Mouse (Mus musculus) forebrain, embryonic 12.5 days (tissue): ENCODE results near the gene Inpp4a. TPM values are rescaled to one million over a fixed set of nuclear protein-coding genes. Genes with fewer than 3 reads are reported as not detected.

Experiments used
- ATAC-seq: fragments of 200-750 bp; cut with Nextera tagmentation; 2 replicates; pipeline ENCODE4 v1.8.0; 2017; ENCODE audit warnings: moderate TSS enrichment; ENCODE audit not compliant: low FRiP score
- H3K27ac ChIP-seq: fragments of 300-500 bp; sonication (generic); 2 replicates; pipeline ENCODE4 v1.5.1; 2016; ENCODE audit warnings: mild to moderate bottlenecking
- H3K27me3 ChIP-seq: fragments of 300-500 bp; sonication (generic); 2 replicates; pipeline ENCODE4 v1.6.1; 2016; ENCODE audit warnings: mild to moderate bottlenecking
- H3K36me3 ChIP-seq: fragments of 300-500 bp; sonication (generic); replicated peaks from 2 replicates; pipeline ENCODE4 v1.6.1; 2016; ENCODE audit warnings: mild to moderate bottlenecking
- H3K4me1 ChIP-seq: fragments of 300-500 bp; sonication (generic); 2 replicates; pipeline ENCODE4 v1.6.1; 2016
- H3K4me2 ChIP-seq: fragments of 300-500 bp; sonication (generic); 2 replicates; pipeline ENCODE4 v1.6.1; 2016; ENCODE audit warnings: mild to moderate bottlenecking, moderate library complexity
- H3K4me3 ChIP-seq: fragments of 300-500 bp; sonication (generic); replicated peaks from 2 replicates; pipeline ENCODE4 v1.5.1; 2016; ENCODE audit warnings: mild to moderate bottlenecking
- H3K9ac ChIP-seq: fragments of 300-500 bp; sonication (generic); 2 replicates; pipeline ENCODE4 v1.6.1; 2016; ENCODE audit warnings: mild to moderate bottlenecking
- H3K9me3 ChIP-seq: fragments of 300-500 bp; sonication (generic); 2 replicates; pipeline ENCODE4 v1.6.1; 2016
- WGBS: fragments of 180-500 bp; shearing (Covaris S2); methylation state at CpG from one replicate; pipeline ENCODE4 v1.1.7; 2016; 5-methylcytosine and 5-hydroxymethylcytosine counted together
- polyA plus RNA-seq: library from polyadenylated mRNA; unstranded; fragments of >200 nt; fragmentation: Nextera tagmentation; extraction: Ambion mirVana; gene quantifications from 2 replicates; pipeline ENCODE4 v1.2.1, GENCODE M21; 2016

Inpp4a gene
- polyA plus RNA-seq, 1 experiment from 2014 or later: 21.3 TPM

DNA sequence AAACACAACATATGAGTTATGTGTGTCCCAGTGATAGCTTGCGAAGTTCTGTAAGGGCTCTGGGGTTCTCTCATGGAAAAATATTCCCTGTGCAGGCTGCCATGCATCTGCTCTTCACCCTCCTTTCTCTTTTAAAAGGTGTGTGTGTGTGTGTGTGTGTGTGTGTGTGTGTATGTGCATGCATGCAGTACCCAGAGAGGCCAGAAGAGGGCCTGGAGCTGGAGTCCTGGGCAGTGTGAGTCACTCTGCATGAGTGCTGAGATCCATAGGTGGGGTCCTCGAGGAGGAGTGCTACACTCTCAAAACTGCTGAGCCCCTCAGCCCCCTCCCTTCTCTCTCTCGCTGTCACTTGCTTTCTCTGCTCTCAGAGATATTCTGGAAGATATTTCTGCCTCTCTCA is 29.5 kb downstream of the Inpp4a start:
- no peaks in the 10 kb centered on the region for H3K27me3 ChIP-seq
- H3K4me2 ChIP-seq: no peak overlapping the region
- no peaks in the 10 kb centered on the region for H3K36me3 ChIP-seq
- H3K9ac ChIP-seq: no peak overlapping the region
- WGBS: 84% methylated on average over 3 of the region's 3 CpGs
- no peak overlapping the region for H3K27ac ChIP-seq
- H3K4me1 ChIP-seq: 0 out of 2 replicates have a peak, but pooled peaks cover 3% of the 10 kb centered on the region
- H3K9me3 ChIP-seq: peaks cover 4% of the 10 kb centered on the region; the same call in 1 of the 2 replicates
- ATAC-seq: no peak
- no peak overlapping the region for H3K4me3 ChIP-seq

DNA sequence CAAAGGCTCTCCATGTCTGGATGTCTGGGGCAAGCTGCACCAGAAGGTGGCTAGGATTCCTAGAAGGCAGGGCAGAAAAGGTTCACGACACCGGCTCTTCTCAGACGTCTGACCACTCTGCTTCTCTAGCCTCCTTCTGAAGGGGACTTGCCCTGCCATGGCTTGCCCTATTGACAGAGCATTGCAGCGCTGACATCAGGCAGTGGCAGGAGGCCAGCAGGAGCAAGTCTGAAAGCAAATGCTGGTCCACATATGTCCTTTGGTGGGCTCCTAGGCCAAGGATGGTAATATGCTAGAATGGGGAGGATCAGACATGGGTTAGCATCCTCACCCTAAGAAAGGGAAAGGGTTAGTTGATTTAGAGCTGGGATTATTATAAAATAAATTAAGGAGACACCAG is 30.2 kb downstream of the Inpp4a start:
- H3K27ac ChIP-seq: no peak overlapping the region
- no peak overlapping the region for H3K4me2 ChIP-seq
- H3K9ac ChIP-seq: no peak overlapping the region
- H3K36me3 ChIP-seq: no peaks in the 10 kb centered on the region
- H3K4me3 ChIP-seq: no peak overlapping the region
- whole genome bisulfite sequencing: 91% methylated on average over 4 of the region's 4 CpGs
- no peaks in the 10 kb centered on the region for H3K27me3 ChIP-seq
- no peak for ATAC-seq
- H3K4me1 ChIP-seq: 0 out of 2 replicates have a peak, but pooled peaks cover 3% of the 10 kb centered on the region
- H3K9me3 ChIP-seq: peaks cover 4% of the 10 kb centered on the region; the same call in 1 of the 2 replicates

DNA sequence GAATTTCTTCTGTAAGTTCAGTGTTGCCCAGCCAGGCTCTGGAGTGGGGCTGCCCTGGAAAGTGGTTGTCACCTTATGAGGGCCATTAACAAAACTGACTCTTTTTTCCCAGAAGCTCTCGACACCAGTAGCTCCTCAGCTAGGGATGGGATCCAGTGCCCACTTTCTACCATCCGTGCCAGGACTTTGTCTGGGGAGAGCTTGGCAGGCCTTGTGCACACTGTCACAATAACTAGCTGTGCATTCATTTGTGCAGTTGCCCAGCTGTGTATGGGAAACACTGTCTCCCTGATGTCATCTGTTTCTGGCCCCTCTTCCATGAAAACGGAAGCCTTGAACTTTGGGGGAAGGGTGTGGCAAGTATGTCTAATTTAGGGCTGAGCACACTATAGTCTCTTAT is 33.1 kb downstream of the Inpp4a start:
- ATAC-seq: no peak
- no peak overlapping the region for H3K4me3 ChIP-seq
- H3K27me3 ChIP-seq: no peaks in the 10 kb centered on the region
- H3K36me3 ChIP-seq: no peaks in the 10 kb centered on the region
- peaks cover 4% of the 10 kb centered on the region; the same call in 1 of the 2 replicates for H3K9me3 ChIP-seq
- no peak overlapping the region for H3K27ac ChIP-seq
- H3K9ac ChIP-seq: no peak overlapping the region
- no peak overlapping the region for H3K4me2 ChIP-seq
- H3K4me1 ChIP-seq: peaks cover 3% of the 10 kb centered on the region; the same call in 1 of the 2 replicates
- WGBS: 61% methylated on average over 3 of the region's 3 CpGs

GRCm38 (mm10) chr1:37333741-37334440 is 34.2 kb downstream of the Inpp4a start:
- ATAC-seq: no peak
- H3K9me3 ChIP-seq: peaks cover 4% of the 10 kb centered on the region; the same call in 1 of the 2 replicates
- H3K4me3 ChIP-seq: no peak overlapping the region
- H3K27me3 ChIP-seq: no peaks in the 10 kb centered on the region
- 94% methylated on average over 4 of the region's 4 CpGs for WGBS
- H3K4me1 ChIP-seq: peaks cover 3% of the 10 kb centered on the region; the same call in 1 of the 2 replicates
- H3K27ac ChIP-seq: no peak overlapping the region
- H3K36me3 ChIP-seq: no peaks in the 10 kb centered on the region
- H3K9ac ChIP-seq: no peak overlapping the region
- no peak overlapping the region for H3K4me2 ChIP-seq

- H3K36me3 ChIP-seq: no peaks in the 10 kb centered on the region
- no peak overlapping the region for H3K27ac ChIP-seq
- no peak overlapping the region for H3K9ac ChIP-seq
- H3K27me3 ChIP-seq: no peaks in the 10 kb centered on the region
- 86% methylated on average over 2 of the region's 2 CpGs for WGBS
- no peak overlapping the region for H3K4me3 ChIP-seq
- peaks cover 3% of the 10 kb centered on the region; the same call in 1 of the 2 replicates for H3K4me1 ChIP-seq
- no peak overlapping the region for H3K4me2 ChIP-seq
- no peaks in the 10 kb centered on the region for H3K9me3 ChIP-seq
- ATAC-seq: no peak
Measured at GRCm38 (mm10) chr1:37336022-37336421, 36.4 kb downstream of the Inpp4a start.

DNA sequence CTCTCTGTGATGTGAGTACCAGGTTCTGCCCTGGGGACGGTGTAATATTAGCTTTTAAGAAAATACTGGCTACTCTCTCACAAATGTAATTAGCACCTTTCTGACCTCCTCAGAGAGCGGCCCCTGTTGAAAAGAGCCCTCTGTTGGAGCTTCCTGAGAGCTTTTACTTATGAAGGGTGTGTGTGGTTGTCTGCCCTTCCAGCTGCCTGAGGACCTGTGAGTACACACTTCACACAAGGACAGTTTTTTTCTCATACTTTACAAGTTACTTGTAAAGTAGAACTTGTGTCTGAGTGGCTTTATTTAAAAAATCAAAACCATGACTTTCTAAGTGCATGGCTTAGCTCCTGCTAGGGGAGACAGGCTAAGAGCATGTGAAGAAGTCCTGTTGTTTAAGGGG is 37.1 kb downstream of the Inpp4a start:
- ATAC-seq: no peak
- H3K4me1 ChIP-seq: peaks cover 4% of the 10 kb centered on the region; the same call in 1 of the 2 replicates
- H3K4me2 ChIP-seq: no peak overlapping the region
- no peaks in the 10 kb centered on the region for H3K9me3 ChIP-seq
- no peaks in the 10 kb centered on the region for H3K27me3 ChIP-seq
- no peak overlapping the region for H3K4me3 ChIP-seq
- H3K9ac ChIP-seq: no peak overlapping the region
- WGBS: 67% methylated on average over 2 of the region's 2 CpGs
- H3K27ac ChIP-seq: no peak overlapping the region
- no peaks in the 10 kb centered on the region for H3K36me3 ChIP-seq

- ATAC-seq: no peak
- no peak overlapping the region for H3K4me3 ChIP-seq
- 90% methylated on average over 9 of the region's 9 CpGs for WGBS
Measured at GRCm38 (mm10) chr1:37337273-37337672, 37.6 kb downstream of the Inpp4a start.

DNA sequence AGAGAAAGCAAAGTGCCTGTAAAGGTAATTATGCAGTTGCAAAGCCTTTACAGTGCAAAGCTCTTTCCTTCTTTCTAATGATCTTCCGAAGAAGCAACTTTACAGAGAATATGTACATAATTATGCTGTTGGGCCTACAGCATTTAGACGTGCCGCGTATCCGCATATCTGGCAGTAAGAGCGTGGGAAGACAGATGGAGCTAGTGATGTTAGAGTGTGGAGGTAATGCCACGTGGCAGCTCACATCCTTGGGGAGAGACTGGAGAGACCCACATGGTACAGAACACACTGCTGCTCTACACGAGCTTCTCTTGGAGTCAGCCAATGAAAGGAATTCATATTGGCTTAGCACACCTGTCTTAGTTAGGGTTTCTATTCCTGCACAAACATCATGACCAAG is 39.5 kb downstream of the Inpp4a start:
- no peaks in the 10 kb centered on the region for H3K27me3 ChIP-seq
- H3K9ac ChIP-seq: no peak overlapping the region
- no peak overlapping the region for H3K4me3 ChIP-seq
- H3K27ac ChIP-seq: no peak overlapping the region
- WGBS: 86% methylated on average over 8 of the region's 8 CpGs
- no peaks in the 10 kb centered on the region for H3K9me3 ChIP-seq
- H3K4me2 ChIP-seq: no peak overlapping the region
- H3K4me1 ChIP-seq: peaks cover 4% of the 10 kb centered on the region; the same call in 1 of the 2 replicates
- no peak for ATAC-seq
- no peaks in the 10 kb centered on the region for H3K36me3 ChIP-seq

More at GRCm38 (mm10) chr1:37337273-37337672, 37.6 kb downstream of the Inpp4a start:
- Histone ChIP-seq H3K9ac (no peak overlapping the region), H3K4me2 (no peak overlapping the region), H3K4me1 (peaks cover 7% of the 10 kb centered on the region; the same call in 1 of the 2 replicates), H3K36me3 (no peaks in the 10 kb centered on the region), H3K27me3 (no peaks in the 10 kb centered on the region), H3K27ac (no peak overlapping the region), H3K9me3 (no peaks in the 10 kb centered on the region)

DNA sequence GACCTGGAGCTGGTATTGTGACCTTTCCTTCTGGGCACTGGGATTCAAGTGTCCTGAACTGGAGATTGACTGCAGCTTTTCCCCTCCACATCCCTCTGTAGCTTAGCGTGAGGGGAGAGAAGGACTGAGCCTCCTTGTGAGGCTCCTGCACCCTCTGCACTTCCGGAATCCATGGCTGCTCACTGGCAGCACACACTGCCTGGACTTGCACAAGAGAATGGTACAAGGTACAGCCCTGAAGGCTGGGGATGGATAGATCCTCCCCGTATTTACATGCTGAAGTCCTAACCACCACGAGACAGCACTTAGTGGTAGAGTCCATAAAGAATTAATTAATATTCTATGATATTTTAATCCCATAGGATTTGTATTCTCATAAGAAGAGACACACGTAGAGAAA is 41.7 kb downstream of the Inpp4a start:
- no peak overlapping the region for H3K4me2 ChIP-seq
- H3K9ac ChIP-seq: no peak overlapping the region
- 90% methylated on average over 5 of the region's 5 CpGs for WGBS
- H3K4me3 ChIP-seq: no peak overlapping the region
- H3K27me3 ChIP-seq: no peaks in the 10 kb centered on the region
- H3K36me3 ChIP-seq: no peaks in the 10 kb centered on the region
- no peaks in the 10 kb centered on the region for H3K9me3 ChIP-seq
- ATAC-seq: no peak
- H3K27ac ChIP-seq: no peak overlapping the region
- peaks cover 4% of the 10 kb centered on the region; the same call in 1 of the 2 replicates for H3K4me1 ChIP-seq

DNA sequence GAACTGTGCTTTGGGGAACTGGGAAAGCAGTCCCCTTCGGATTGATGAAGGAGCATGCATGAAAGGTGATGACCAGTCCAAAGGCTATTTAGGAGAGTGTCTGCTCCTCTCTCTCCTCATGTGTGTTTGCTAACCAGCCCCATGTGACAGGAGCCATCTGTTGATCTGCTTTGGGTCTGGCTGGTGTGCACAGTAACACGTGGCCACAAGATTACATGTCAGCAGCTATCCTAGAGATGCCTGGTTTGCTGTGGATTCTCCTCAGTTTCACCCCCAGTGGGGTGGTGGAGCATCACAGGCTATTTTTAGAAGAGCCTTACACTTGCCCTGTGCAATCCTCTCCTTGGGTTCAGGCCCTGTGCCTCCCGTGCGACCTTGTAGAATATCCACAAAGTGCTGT is 42.2 kb downstream of the Inpp4a start:
- no peak for ATAC-seq
- H3K4me2 ChIP-seq: no peak overlapping the region
- no peaks in the 10 kb centered on the region for H3K36me3 ChIP-seq
- no peak overlapping the region for H3K4me3 ChIP-seq
- no peaks in the 10 kb centered on the region for H3K9me3 ChIP-seq
- H3K9ac ChIP-seq: no peak overlapping the region
- H3K4me1 ChIP-seq: 0 out of 2 replicates have a peak, but pooled peaks cover 4% of the 10 kb centered on the region
- H3K27ac ChIP-seq: no peak overlapping the region
- WGBS: 88% methylated on average over 4 of the region's 4 CpGs
- H3K27me3 ChIP-seq: no peaks in the 10 kb centered on the region

- WGBS: 90% methylated on average over 8 of the region's 8 CpGs
- Histone ChIP-seq H3K27me3 (no peaks in the 10 kb centered on the region), H3K4me3 (no peak overlapping the region), H3K4me1 (0 out of 2 replicates have a peak, but pooled peaks cover 4% of the 10 kb centered on the region), H3K4me2 (no peak overlapping the region), H3K9ac (no peak overlapping the region), H3K27ac (no peak overlapping the region), H3K9me3 (no peaks in the 10 kb centered on the region), H3K36me3 (no peaks in the 10 kb centered on the region)
- no peak for ATAC-seq
Measured at GRCm38 (mm10) chr1:37342524-37342923, 42.9 kb downstream of the Inpp4a start.

GRCm38 (mm10) chr1:37343265-37343664 is 43.6 kb downstream of the Inpp4a start:
- no peak overlapping the region for H3K4me3 ChIP-seq
- 0 out of 2 replicates have a peak, but pooled peaks cover 4% of the 10 kb centered on the region for H3K4me1 ChIP-seq
- H3K4me2 ChIP-seq: no peak overlapping the region
- no peak for ATAC-seq
- H3K9ac ChIP-seq: no peak overlapping the region
- H3K27ac ChIP-seq: no peak overlapping the region
- no peaks in the 10 kb centered on the region for H3K27me3 ChIP-seq
- WGBS: 89% methylated on average over 3 of the region's 3 CpGs
- no peaks in the 10 kb centered on the region for H3K36me3 ChIP-seq
- H3K9me3 ChIP-seq: no peaks in the 10 kb centered on the region
